Mouse (Mus musculus) hindbrain, embryonic 16.5 days (tissue): ENCODE results near the gene Krt16. TPM values are rescaled to one million over a fixed set of nuclear protein-coding genes. Genes with fewer than 3 reads are reported as not detected.

ENCODE experiments used
- ATAC-seq: fragments of 200-750 bp; cut with Nextera tagmentation; 2 replicates; pipeline ENCODE4 v1.8.0; 2017; ENCODE audit warnings: moderate TSS enrichment, moderate library complexity
- H3K27ac ChIP-seq: fragments of 300-500 bp; sonication (generic); 2 replicates; pipeline ENCODE4 v1.5.1; 2014; ENCODE audit warnings: low read depth, mild to moderate bottlenecking, control low read depth, low read length, moderate library complexity
- H3K27me3 ChIP-seq: fragments of 300-500 bp; sonication (generic); replicated peaks from 2 replicates; pipeline ENCODE4 v1.6.1; 2014; ENCODE audit warnings: low read length; ENCODE audit not compliant: control insufficient read depth, insufficient read depth
- H3K36me3 ChIP-seq: fragments of 300-500 bp; sonication (generic); 2 replicates; pipeline ENCODE4 v1.6.1; 2014; ENCODE audit warnings: mild to moderate bottlenecking, low read length, moderate library complexity, mixed read lengths; ENCODE audit not compliant: control insufficient read depth, insufficient read depth
- H3K4me1 ChIP-seq: fragments of 300-500 bp; sonication (generic); 2 replicates; pipeline ENCODE4 v1.6.1; 2014; ENCODE audit warnings: low read depth, low read length; ENCODE audit not compliant: control insufficient read depth, insufficient read depth
- H3K4me2 ChIP-seq: fragments of 300-500 bp; sonication (generic); 2 replicates; pipeline ENCODE4 v1.6.1; 2014; ENCODE audit warnings: mild to moderate bottlenecking, low read length, control low read depth, moderate library complexity
- H3K4me3 ChIP-seq: fragments of 300-500 bp; sonication (generic); 2 replicates; pipeline ENCODE4 v1.5.1; 2014; ENCODE audit warnings: mild to moderate bottlenecking, low read length, control low read depth, moderate library complexity
- H3K9ac ChIP-seq: fragments of 300-500 bp; sonication (generic); 2 replicates; pipeline ENCODE4 v1.6.1; 2014; ENCODE audit warnings: low read depth, mild to moderate bottlenecking, control low read depth, low read length, moderate library complexity
- H3K9me3 ChIP-seq: fragments of 300-500 bp; sonication (generic); 2 replicates; pipeline ENCODE4 v1.6.1; 2014; ENCODE audit warnings: mild to moderate bottlenecking, low read length, moderate library complexity; ENCODE audit not compliant: control insufficient read depth
- WGBS: fragments of 180-500 bp; shearing (Covaris S2); extraction: QIAGEN DNeasy Blood & Tissue Kit; methylation state at CpG from one replicate; pipeline ENCODE4 v1.1.7; 2014; 5-methylcytosine and 5-hydroxymethylcytosine counted together
- polyA plus RNA-seq: library from polyadenylated mRNA; unstranded; fragments of >200 nt; fragmentation: Nextera tagmentation; extraction: Ambion mirVana; gene quantifications from 2 replicates; pipeline ENCODE4 v1.2.1, GENCODE M21; 2015

Gene Krt16
- polyA plus RNA-seq: not detected in 2 replicates

- H3K4me2 ChIP-seq: no peak within 1 kb of the TSS
- H3K4me1 ChIP-seq: no peaks in the 10 kb centered on the region
- no peak for ATAC-seq
- no peaks in the 10 kb centered on the region for H3K9me3 ChIP-seq
- H3K36me3 ChIP-seq: no peaks in the 10 kb centered on the region
- no peak within 1 kb of the TSS for H3K9ac ChIP-seq
- H3K27me3 ChIP-seq: no peaks in the 10 kb centered on the region
- no peak within 1 kb of the TSS for H3K4me3 ChIP-seq
- no peak within 1 kb of the TSS for H3K27ac ChIP-seq
- 93% methylated on average over 7 of the region's 7 CpGs for WGBS
These were observed at the start of gene Krt16 for GRCm38 (mm10) chr11:100248852-100249465. Krt16 (minus strand) TSS chr11:100248902.

DNA sequence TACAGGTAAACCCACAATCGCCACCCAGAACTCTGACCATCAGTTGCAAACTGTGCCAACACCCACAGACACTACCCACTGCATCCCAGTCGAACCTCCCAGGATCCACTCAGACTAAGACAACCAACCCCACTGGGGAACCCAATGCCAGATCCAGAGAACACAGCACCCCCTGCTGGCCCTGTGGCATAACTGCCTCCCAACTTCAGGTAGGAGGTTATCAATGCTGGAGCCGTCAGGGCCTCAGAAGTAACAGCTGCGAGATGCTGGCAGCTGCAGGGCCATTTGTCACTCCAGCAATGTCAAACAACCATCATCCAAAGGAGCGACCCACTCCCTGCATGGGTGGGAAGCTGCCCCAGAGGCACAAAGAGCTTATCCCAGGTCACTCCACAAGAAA is 49.1 kb upstream of the Krt16 start:
- H3K27me3 ChIP-seq: no peaks in the 10 kb centered on the region
- no peaks in the 10 kb centered on the region for H3K36me3 ChIP-seq
- H3K4me1 ChIP-seq: peaks cover 2% of the 10 kb centered on the region; the same call in 1 of the 2 replicates
- no peak for ATAC-seq
- 37% methylated on average over 5 of the region's 5 CpGs for WGBS
- H3K4me2 ChIP-seq: peak overlapping the region; percentile 53
- H3K9ac ChIP-seq: no peak overlapping the region
- no peaks in the 10 kb centered on the region for H3K9me3 ChIP-seq
- H3K27ac ChIP-seq: no peak overlapping the region
- H3K4me3 ChIP-seq: no peak overlapping the region; the same call in 1 of the 2 replicates

GRCm38 (mm10) chr11:100295308-100295707 is 46.6 kb upstream of the Krt16 start:
- H3K9me3 ChIP-seq: no peaks in the 10 kb centered on the region
- H3K27ac ChIP-seq: no peak overlapping the region
- no peaks in the 10 kb centered on the region for H3K36me3 ChIP-seq
- peak; percentile 53 for ATAC-seq
- 0 out of 2 replicates have a peak overlapping the region, but pooled peaks have one; percentile 42 for H3K9ac ChIP-seq
- H3K4me1 ChIP-seq: peaks cover 2% of the 10 kb centered on the region; the same call in 1 of the 2 replicates
- H3K27me3 ChIP-seq: no peaks in the 10 kb centered on the region
- WGBS: 5% methylated on average over 10 of the region's 10 CpGs
- peak overlapping the region; percentile 27 for H3K4me2 ChIP-seq
- no peak overlapping the region for H3K4me3 ChIP-seq

GRCm38 (mm10) chr11:100292884-100293283 is 44.2 kb upstream of the Krt16 start:
- H3K4me1 ChIP-seq: peaks cover 2% of the 10 kb centered on the region; the same call in 1 of the 2 replicates
- no peak overlapping the region for H3K27ac ChIP-seq
- no peak overlapping the region for H3K4me2 ChIP-seq
- no peak overlapping the region for H3K4me3 ChIP-seq
- no peak overlapping the region for H3K9ac ChIP-seq
- no peak for ATAC-seq
- no peaks in the 10 kb centered on the region for H3K9me3 ChIP-seq
- WGBS: 42% methylated on average over 6 of the region's 6 CpGs
- H3K27me3 ChIP-seq: no peaks in the 10 kb centered on the region
- no peaks in the 10 kb centered on the region for H3K36me3 ChIP-seq

DNA sequence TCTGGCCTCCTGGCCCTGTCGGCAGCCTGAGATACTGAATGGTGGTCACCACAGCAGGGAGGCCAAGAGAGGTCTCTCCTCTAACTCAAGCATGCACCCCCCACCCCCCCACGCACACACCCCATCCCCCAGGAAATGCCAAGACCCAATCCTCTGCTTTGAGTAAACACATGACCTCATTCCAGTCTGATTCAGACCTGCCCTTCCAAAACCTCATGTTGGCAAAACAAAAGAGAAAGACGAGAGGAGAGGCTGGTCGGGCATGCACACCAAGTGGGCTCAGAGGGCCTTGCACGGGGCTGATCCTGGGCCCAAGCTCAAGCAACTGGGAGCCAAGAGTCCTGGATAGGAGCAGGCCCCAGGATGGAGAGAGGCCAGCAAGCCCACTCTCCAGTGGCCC is 41.5 kb upstream of the Krt16 start:
- H3K36me3 ChIP-seq: no peaks in the 10 kb centered on the region
- H3K4me2 ChIP-seq: no peak overlapping the region
- no peak overlapping the region for H3K27ac ChIP-seq
- WGBS: 41% methylated on average over 5 of the region's 5 CpGs
- no peak overlapping the region for H3K4me3 ChIP-seq
- ATAC-seq: no peak
- H3K4me1 ChIP-seq: peaks cover 2% of the 10 kb centered on the region; the same call in 1 of the 2 replicates
- H3K9me3 ChIP-seq: no peaks in the 10 kb centered on the region
- H3K27me3 ChIP-seq: no peaks in the 10 kb centered on the region
- H3K9ac ChIP-seq: no peak overlapping the region

DNA sequence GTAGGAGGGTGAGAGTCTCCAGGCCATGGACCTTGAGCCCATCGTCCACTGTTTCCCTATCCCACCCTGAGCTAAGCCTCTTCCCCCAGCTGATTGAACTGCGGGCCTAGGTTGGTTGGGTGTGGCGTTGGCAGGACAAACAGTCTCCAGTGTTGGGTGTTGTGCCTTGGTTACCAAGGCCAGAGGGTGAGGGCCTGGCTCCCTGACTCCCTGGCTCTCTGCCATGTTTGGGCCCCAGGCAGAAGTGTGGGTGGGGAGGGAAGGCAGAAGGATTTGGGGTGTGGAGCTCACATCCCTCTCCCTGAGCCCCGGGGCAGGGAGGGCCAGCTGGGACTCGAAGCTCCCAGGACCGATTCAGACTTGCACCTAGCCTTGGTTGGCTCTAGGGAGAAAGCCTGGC is 40.2 kb upstream of the Krt16 start:
- Histone ChIP-seq H3K36me3 (no peaks in the 10 kb centered on the region), H3K9ac (no peak overlapping the region), H3K4me2 (no peak overlapping the region), H3K27ac (no peak overlapping the region), H3K9me3 (no peaks in the 10 kb centered on the region), H3K4me1 (no peaks in the 10 kb centered on the region), H3K27me3 (no peaks in the 10 kb centered on the region), H3K4me3 (no peak overlapping the region)
- ATAC-seq: no peak
- 67% methylated on average over 6 of the region's 6 CpGs for WGBS

DNA sequence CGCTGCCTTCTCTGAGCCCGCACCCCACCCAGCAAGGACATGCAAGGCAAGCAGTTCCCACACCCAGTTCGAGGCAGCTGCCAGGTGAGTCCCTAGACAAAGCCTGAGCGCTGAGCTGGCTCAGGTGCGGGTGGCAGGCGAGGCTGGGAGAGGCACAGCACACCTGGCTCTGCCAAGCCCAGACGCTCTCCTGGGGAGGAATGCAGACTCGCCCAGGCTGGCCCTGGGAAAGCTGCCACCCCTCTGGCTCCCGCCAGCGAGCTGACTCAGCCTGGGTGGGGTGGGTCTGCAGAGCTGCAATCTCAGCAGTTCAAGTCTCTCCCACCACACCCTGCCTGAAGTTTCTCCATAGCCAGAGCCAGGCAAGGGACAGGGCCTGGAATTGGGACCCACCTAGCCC is 38.3 kb upstream of the Krt16 start:
- no peak overlapping the region for H3K27ac ChIP-seq
- no peak overlapping the region for H3K4me2 ChIP-seq
- 0 out of 2 replicates have a peak overlapping the region, but pooled peaks have one; percentile 43 for H3K9ac ChIP-seq
- H3K9me3 ChIP-seq: no peaks in the 10 kb centered on the region
- no peaks in the 10 kb centered on the region for H3K27me3 ChIP-seq
- H3K4me3 ChIP-seq: no peak overlapping the region
- no peak for ATAC-seq
- no peaks in the 10 kb centered on the region for H3K4me1 ChIP-seq
- H3K36me3 ChIP-seq: no peaks in the 10 kb centered on the region
- WGBS: 30% methylated on average over 10 of the region's 10 CpGs

GRCm38 (mm10) chr11:100284988-100285387 is 36.3 kb upstream of the Krt16 start:
- no peaks in the 10 kb centered on the region for H3K27me3 ChIP-seq
- no peak overlapping the region for H3K27ac ChIP-seq
- no peak overlapping the region for H3K9ac ChIP-seq
- WGBS: 91% methylated on average over 4 of the region's 4 CpGs
- no peaks in the 10 kb centered on the region for H3K9me3 ChIP-seq
- H3K4me2 ChIP-seq: no peak overlapping the region
- no peak overlapping the region for H3K4me3 ChIP-seq
- no peak for ATAC-seq
- H3K4me1 ChIP-seq: no peaks in the 10 kb centered on the region
- H3K36me3 ChIP-seq: no peaks in the 10 kb centered on the region

DNA sequence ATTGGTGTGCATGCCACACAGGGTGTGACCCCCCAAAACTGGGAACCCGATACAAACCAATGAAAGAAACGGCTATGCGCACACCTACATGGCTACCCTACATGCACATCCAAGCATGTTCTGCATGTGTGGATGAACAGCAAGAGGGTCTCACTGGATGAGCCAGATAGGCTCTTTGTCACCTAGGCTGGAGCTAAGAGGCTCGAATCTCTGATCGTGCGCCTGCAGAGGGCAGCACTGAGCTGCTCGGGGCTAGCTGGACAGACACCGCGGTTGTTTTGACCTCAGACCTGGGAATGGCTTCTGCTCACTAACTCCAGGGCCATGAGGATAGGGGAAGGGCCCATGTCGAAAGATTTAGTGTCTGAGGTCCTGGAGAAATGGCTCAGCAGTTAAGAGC is 33.8 kb upstream of the Krt16 start:
- Histone ChIP-seq H3K36me3 (no peaks in the 10 kb centered on the region), H3K4me1 (no peaks in the 10 kb centered on the region), H3K4me2 (no peak overlapping the region), H3K9ac (no peak overlapping the region), H3K4me3 (no peak overlapping the region), H3K27me3 (no peaks in the 10 kb centered on the region), H3K27ac (no peak overlapping the region), H3K9me3 (no peaks in the 10 kb centered on the region)
- WGBS: 23% methylated on average over 10 of the region's 10 CpGs
- ATAC-seq: peak; percentile 14; the same call in 1 of the 2 replicates
